Mouse (Mus musculus) heart, postnatal 0 days (tissue): ENCODE data around the gene Ralgps1.

ENCODE experiments used
- CTCF ChIP-seq: IDR thresholded peaks from 2 replicates; pipeline ENCODE4 v1.5.1; 2016; ENCODE audit warnings: antibody characterized with exemption, control low read depth, low read depth
- EP300 ChIP-seq: IDR thresholded peaks from 2 replicates; pipeline ENCODE4 v1.6.1; 2016; ENCODE audit warnings: antibody characterized with exemption, low read depth

DNA sequence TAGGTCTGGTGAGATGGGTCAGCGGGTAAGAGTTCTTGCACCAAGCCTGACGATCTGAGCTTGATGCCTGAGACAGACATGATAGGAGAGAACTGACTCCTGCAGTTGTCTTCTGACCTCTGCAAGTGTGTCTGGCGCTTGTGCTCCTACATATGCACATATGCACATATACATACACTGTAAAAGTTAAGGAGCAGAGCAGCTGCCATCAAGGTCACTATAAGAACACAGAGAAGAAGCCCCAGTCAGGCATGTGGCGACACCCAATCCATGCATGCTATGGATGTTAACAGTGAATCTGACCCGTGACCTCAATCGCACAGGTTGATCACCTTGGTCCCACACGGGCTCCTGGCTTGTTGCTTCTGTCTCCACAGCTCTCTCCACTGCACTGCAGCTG is 145.4 kb downstream of the Ralgps1 start:
- no peak for TF ChIP-seq CTCF
- no peak for TF ChIP-seq EP300
